Mouse (Mus musculus): Measurements from ENCODE around the gene Ltbp3.

The Ltbp3 gene

DNA sequence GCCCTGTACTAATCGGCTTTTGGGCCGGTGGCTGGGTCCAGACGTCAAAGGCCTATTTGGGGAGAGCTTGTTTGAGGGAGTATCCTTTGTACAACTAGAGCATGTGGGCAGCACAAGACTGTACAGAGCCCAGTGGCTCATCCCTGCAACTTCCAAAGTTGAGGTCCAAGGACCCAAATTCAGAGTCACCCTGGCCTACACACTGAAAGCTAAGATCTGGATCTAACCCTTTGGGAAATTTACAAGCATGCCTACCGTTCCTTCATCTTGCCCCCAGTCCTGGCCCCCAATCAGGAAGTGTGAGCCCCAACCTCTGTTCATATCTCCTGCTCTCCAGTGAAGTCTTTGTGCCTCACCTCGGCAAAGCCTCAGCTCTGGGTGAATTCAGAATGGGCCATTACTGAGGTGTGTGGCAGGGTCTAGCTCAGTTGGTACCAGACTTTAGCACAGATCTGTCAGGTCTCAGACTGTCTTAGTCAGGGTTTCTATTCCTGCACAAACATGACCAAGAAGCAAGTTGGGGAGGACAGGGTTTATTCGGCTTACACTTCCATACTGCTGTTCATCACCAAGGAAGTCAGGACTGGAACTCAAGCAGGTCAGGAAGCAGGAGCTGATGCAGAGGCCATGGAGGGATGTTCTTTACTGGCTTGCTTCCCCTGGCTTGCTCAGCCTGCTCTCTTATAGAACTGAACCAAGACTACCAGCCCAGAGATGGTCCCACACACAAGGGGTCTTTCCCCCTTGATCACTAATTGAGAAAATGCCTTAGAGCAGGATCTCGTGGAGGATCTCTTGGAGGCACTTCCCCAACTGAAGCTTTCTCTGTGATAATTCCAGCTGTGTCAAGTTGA lies 53.4 kb downstream of the Ltbp3 start:
- peak; percentile 69 for DNase-seq (ENCODE audit: low spot score)

DNA sequence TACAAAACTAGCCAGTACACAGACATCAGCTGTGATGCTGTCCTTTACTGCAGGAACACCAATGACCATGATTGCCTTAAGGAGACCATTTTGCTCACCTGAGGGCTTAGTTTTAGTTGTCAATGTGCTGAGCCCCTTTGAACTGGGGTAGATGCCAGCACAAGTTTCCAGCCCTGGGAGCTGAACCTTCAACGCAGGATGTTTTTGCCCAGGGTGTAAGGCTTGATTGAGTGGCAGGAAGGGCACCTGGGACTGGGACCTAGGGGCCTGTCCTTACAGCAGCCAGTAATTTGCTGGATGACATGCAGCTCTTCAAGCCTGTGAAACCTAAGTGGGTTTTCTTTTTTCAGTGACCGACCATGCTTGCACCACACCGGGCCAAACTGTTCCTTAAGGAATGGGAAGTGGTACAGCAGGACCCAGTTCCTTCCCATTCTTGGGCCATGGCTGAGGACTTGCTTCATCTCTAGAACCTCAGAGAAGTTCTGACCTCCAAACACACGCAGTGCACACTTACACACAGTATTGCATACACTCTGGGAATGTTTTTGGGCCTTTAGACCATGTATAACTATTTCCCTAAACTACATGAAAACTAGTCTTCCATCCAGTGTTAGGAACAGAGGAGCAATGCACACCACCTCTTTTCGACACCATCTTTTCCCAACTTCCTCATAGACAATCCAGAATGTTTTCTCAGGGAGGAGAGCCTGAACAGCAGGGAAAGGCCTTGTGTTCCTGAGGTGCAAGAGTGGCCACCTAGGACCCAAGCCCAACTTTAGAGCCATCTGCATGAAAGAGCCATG lies 54.3 kb downstream of the Ltbp3 start:
- peak; percentile 95 for DNase-seq (ENCODE audit: low spot score)

DNA sequence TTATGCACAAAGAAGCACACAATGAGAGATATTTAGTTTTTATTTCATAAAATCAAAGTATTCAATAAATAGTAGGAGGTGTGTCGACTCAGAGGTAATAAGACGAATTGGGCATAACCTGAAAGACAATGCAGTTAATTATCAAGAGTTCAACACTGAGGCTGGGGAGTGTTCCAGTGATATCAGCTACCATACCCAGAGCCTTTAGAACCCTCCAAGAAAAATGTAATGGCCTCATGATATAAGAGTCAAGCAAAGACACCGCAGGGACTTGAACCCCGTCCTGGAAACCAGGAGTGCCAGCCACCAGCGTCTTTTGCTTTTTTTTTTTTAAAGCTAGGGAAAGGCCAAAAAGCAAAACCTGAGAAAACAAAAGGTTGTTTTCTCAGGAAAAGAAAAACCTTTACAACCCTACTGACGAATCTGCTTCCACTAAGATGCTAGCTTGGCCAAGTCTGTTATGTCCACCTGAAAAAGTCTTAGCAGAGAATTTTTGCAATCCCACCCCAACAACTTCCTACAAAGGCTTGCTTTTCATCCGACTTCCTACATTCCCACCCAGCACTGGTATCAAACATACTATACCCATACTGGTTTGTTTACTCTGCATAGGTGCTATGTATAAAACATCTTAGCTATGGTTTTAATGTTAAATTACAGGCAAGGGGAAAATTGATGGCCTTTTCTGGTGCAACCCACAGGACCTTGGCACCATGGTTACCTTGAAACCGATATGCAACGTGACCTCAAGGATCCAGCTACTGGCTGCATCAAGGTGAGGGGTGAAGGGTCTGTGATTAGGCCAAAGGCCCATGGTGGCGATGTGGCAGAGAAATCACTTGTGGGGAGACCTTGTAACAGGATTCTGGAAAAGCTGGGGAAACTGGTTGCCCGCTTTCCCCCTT lies 55.2 kb downstream of the Ltbp3 start:
- peak; percentile 69 for DNase-seq (ENCODE audit: low spot score)

DNA sequence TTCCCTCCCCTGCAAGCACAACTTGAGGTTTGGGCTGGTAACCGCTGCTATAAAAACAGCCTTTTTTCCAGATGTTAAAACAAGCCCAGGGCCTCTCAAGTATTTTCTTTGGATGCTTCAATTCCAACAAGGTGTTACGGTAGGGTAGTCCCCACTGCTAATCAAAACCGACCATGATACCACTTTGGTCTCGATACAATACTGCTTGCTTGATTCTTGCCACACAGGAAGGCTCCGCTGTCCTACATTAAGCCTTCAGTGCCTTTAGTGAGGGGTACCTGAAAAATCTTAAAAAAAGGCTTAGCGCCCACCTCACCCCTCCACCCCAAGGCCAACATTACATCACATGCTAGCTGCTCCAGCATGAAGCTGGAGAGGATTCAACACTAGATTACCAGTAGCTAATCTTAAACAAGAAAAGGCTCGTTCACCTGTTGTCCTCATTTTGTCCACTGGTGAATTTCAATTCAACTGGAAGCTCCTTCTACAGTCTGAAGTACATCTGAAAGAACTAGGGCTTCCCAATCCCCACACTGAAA lies 55.9 kb downstream of the Ltbp3 start:
- peak; percentile 75 for DNase-seq (ENCODE audit: low spot score)

DNA sequence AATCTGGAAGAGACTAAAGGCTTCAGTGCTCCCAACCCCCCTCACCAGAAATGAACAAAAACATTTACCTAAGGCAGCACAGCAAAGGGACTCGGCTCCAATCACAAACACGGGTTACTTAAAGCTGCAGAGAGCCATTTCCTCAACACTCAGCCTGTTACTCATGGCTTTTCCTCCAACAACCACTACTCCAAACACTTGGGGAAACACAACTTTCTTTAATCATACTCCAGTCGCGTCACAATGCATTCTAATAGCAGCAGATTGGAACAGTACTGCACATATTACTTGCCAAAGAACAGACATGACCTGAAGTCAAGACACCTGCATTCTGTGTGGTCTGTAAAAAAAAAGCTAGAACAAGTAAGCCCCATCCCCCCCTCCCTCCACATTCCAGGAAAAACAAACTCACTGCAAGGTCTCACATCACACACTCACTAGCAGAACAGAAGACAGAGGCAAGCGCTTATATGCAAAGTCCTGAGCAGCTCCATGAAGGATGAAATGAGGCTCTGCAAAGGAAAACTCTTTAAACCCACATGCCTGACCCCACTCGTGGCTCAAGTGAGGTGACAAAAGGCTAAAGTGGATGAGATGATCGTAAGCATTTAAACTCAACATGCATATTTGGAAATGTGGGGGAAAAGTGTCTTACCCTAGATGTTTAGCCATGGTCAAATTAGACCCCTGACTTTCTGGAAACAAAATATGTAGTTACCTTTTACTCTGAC lies 56.8 kb downstream of the Ltbp3 start:
- no peak for DNase-seq (ENCODE audit: low spot score)

DNA sequence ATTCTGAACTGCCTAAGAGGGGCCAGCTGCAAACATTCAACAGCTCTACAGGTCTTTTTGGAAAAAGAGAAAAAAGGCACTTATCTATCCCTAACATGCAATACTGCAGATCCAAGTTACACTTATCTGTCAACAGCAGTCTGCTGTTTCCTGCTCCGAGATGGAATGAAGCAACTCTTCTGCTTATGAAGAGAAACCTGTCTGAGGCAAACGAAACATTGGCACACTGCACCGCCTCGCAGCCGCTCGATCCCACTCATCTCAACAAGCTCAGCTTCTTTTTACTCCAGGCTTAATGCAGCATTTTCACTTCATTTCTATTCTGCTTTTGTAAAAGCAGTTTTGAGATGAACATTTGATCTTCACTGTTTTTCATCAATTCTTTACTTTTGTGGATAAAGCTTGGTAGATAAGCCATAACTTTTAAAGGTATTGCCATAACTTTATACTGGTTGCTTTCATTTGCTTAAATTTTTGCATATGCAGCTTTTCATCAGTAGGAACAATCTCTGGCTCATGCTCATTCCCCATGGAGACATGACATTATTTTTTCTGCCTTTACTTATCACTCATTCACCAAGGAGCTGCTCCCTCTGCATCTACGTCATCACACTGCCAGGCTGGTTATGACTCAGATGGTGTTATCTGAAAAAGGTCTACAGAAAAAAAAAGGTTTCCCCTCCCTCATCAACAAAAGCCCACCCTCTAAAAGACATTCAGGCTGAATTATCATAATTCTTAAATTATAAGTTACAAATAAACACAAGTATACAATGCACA lies 58.2 kb downstream of the Ltbp3 start:
- peak; percentile 79 for DNase-seq (ENCODE audit: low spot score)

DNA sequence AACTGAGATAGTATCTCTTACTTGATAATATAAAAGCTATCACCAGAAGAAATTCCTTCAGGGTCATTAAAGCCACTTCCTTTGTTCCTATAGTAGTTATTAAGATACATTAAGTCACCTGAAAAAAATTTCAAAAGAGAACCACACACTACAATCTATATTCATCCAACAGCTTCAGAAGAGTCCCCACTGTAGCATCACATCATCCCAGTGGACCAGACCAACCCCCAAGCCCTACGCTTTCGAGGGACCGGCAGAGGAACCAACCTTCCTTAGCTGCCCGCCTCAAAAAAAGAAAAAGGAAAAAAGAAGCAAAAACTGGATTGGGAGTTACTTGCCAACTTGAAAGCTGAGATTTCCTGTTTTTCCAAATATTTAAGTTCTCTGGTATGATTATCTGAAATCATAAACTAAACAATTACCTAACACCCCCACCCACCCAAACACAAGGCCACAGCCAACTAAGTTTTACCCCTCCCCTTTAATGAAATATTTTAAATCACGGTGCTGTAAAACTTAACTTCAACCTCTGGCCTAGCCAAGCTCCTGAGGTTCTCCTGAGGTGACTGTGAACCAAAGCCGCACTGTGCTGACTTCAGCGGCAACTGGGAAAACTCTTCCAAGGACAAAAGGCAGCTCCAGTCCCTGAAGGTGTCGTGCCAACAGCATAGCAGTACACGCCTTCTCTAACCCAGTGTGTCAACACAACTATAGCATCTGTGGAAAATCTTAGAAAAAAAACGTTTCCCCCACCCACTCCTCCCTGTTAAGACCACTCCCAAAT lies 59.1 kb downstream of the Ltbp3 start:
- DNase-seq (ENCODE audit: low spot score) = peak; percentile 85

DNA sequence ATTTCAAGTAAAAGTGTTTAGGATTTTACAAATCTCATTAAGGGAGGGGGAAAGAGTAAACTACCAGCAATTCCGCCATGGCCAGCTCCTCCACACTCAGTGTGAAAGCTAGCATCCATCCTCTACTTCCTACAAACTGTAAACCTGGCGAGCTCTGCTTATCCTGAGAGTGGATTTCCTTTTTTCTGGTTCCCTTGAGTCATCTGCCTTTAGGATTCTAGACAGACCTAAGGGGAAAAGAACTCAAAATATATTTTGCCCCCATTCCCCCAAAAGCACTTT lies 59.6 kb downstream of the Ltbp3 start:
- DNase-seq (ENCODE audit: low spot score) = no peak

DNA sequence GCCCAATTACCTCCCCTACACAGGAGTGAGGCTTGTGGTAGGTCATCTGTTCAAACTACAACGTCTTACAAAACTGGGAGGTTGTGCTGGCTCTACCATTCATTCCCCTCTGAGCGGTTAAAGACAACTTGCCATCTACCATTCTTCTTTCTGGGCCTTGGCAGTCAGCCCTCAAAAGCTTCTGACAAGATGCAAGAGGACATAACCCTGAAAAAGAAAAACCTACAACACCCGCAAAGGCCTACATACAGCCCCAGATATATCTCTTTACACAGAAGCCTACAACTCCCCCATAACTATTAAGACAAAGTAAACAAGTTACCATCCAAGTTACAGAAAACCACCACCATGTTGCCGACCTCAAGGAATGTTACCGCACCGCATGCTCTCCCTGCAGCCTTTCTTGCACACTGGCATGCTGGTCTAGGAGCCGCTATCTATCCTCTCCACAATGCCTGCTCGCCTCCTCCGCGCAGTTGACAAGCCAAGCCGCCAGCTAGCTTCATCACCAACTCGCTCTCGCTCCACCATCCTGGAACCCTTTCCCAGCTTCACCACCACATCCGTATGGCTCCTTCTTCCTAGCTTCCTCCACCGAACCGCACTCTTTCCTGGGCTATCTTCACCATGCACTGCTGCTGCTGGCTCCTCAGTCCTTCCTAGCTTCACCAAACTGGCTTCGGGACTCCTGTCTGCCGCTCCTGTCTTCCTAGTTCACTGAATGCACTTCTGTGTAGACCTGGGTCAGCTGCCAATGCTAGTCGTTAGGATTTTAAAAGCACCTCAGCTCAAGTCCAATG lies 60.1 kb downstream of the Ltbp3 start:
- DNase-seq (ENCODE audit: low spot score) = peak; percentile 73

DNA sequence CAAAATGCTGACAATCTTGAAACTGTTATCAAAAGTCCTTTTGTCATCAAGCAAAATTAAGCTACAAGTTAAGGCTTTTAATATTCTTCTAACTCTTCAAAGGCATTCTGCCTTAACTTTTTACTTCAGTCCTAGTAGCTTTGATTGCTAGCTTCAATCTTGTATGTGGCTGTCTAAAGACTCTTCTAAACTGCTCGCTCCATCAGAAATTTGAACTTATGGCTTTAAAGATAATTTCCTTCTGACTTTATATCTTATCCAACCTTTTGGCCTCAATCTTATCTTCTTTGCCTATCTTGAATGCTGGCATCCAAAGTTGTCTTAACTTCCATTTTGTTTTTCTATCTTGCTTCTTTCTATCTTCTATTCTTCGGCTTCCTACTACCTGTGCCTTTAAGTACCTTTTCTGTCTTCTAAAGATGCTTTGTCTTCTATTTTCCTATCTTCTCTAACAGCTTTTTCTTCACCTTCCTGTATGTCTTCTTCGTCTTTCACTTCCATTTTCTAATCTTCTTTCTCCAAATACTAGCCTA lies 60.8 kb downstream of the Ltbp3 start:
- DNase-seq (ENCODE audit: low spot score) = peak; percentile 63

DNA sequence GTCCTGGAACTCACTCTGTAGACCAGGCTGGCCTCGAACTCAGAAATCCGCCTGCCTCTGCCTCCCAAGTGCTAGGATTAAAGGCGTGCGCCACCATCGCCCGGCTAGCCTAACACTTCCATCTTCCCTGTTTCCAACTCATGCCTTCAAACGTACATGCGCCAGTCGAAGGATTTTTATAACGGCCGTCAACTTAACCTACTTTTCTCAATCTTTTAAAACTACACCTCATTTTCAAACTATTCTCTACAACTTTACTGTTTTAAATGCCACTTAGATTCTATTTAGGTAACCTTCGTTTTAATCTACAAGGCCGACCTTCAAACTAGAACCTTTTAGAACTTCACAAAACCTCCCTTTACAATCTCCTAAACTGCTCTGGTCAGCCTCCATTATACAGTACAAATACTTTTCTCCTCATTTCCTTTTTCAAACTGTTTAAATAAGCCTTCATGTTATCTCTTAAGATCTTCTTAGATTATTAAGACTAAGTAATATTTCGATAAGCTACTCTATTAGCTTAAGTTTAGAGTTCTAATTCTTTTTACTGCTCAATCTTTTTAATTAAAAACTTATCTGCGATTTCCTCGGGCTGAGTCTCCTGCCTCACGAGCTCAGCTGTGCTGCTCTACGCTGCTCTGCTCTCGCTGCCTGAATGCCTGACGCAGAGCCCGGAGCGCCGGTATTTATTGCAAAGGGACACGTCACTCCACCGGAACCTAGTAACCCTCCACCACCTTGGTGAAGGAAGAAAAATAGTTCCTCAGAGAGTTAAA lies 61.5 kb downstream of the Ltbp3 start:
- DNase-seq (ENCODE audit: low spot score) = peak; percentile 98

DNA sequence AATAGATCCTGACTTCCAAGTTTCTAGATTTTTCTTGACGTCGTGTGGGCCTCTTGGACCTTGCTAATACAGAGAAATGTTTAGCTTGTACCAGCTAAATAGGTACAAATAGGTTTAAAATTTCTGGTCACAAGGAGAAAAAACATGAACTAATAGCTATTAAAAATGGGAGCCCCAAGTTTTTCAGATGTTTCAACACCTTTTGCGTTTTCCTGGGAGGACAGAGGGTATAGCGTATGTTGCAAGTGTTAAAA lies 62.0 kb downstream of the Ltbp3 start:
- DNase-seq (ENCODE audit: low spot score) = no peak

DNA sequence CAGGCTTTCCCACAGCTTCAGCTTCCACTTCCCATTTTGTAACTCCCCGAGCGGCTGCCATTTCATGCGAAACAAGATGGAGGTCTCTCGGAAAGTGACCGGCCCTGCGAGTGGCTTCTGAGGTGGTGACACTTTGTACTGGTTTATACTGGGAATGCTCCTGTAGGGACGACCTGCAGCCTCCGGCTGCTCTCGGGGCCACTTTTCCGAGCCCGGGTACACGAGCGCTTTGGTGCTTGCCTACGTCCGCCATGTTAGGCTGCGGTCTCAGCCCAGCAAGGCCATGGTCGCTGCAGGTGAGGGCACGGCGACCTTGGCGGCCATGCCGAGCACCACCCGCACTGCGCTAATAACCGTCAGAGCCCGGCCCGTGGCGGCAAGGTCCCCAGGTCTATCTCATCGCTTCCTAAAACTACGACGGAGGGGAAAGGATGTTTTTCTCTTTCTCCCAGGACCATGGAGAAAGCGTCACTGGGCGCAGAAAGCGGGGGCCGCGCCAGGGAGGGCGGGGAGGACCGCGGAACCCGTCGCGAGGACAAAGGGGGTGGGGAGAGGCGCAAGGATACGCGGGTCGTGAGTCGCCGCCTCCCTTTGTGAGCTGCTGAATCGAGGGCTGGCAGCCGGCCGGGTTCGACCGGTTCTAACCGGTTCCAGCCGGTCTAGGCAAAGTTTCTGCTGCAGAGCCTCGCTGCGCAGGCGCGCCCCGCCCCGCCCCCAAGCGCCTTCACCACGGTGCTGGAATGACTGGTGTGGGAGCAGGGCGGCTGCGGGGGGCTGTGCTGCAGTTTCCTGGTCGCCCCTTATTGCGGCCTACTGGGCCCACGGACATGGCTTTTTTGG lies 62.6 kb downstream of the Ltbp3 start:
- peak; percentile 98 for DNase-seq (ENCODE audit: low spot score)

DNA sequence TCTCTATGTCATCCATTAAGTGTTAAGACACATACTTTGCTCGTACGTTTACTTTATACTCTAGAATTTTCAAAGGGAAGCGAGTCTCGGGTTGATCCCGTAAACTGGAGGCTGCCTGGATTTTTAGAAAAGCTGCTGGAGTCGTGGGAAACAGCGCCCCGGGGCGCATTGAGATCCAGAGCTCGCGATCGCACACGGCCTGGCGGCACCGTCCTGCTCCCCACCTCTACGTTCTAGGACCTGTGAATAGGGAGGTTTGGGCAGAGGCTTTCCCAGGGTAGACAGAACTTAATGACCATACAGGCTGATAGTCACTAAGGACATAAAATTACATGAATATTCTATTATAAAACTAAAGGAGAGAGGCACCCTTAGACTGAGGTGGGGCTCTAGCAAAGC lies 63.2 kb downstream of the Ltbp3 start:
- no peak for DNase-seq (ENCODE audit: low spot score)

DNA sequence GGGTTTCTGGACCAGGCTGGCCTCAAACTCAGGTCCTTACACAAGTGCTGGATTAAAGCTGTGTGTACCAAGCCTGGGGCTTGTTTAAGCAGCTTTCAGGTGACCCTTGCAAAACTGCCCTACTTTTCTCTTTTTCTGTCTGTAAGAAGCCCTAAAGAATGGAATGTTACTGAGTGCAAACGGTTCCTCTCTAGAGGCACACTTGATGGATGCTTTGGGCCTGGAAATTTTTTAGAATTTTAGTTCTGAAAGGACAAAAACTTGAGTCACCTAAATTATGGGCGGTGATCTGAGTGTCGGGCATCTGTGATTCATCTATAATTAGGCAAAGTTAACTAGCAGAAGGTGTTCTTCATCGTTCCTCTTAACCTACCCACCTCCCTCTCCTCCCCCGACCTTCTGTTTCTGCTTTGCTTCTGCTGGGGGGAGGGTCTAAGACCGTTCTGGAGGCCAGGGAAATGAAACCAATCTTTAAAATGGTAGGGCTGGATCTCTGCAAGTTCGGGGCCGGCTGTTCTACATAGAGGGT lies 63.7 kb downstream of the Ltbp3 start:
- peak; percentile 64 for DNase-seq (ENCODE audit: low spot score)

DNA sequence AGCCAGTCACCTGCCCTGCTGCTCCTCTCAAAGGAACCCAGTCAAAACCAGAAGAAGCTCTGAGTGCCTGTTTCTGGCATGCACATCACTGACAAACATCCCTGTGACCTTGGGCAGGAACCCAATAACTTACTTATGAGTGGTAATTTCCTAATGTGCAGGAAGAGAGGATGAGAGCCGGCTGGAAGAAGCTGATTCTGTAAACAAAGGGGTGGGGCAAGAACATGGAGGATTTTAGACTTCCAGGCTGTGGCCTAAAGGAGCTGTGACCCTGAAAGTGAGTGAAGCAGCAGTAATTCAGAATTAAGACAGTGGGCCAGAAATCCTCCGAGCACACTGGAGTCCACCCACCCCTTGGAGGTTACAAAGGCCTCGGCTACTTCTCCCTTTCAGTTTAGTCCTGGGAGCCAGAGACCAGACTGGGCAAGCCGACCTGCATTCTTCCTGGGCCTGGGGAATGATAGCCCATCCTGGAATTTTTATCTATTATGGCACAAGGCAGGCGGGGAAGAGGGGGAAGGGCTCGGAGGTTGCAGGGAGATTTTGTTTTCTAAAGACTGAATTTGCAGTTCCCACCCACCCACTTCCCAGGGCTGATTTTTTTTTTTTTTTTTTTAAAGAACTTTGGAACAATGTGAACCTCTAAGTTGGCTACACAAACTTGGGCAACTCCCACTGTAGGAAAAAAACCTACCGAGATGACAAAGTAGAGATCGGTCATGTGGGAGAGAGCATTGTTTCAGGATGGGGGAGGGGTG lies 65.5 kb downstream of the Ltbp3 start:
- peak; percentile 79 for DNase-seq (ENCODE audit: low spot score)

Measured in adipocyte (in vitro differentiated cells).